Mouse (Mus musculus): Measurements from ENCODE around the gene Stx5a.

DNA sequence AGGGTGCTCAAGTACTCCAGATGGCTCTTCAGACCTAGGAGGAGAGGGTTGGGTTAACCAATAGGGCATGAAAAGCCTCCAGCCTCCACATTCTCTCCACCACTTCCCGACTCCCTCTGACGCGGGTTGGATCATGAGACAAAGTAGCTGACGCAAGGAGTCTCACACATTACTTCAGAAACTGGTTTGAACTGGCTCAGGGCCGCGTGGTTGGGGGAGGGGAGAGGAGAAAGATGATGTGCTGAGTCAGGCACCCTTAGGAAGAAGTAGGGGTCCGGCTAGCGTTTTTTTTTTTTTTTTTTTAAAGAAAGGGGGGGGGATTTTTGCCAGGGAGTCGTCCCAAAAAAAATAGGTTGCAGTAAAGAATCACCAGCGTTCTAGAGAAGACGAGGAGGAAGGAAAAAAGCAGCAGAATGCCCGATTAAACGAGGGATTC, 28.3 kb upstream of the Stx5a start:
- TF ChIP-seq CTCF (IDR thresholded peaks at IDR 0.05; ENCODE audit: control insufficient read depth, insufficient read depth, insufficient read length): no peak
- no peak for TF ChIP-seq USF1 (IDR thresholded peaks at IDR 0.05; ENCODE audit: low read depth)
